Mouse (Mus musculus): ENCODE results near the gene Uchl5.

Uchl5 gene

GRCm38 (mm10) chr1:143809062-143809461, 32.0 kb downstream of the Uchl5 start:
- DNase-seq: no peak

- DNase-seq: peak; percentile 70
Observed at GRCm38 (mm10) chr1:143813676-143814360, 36.7 kb downstream of the Uchl5 start.

DNA sequence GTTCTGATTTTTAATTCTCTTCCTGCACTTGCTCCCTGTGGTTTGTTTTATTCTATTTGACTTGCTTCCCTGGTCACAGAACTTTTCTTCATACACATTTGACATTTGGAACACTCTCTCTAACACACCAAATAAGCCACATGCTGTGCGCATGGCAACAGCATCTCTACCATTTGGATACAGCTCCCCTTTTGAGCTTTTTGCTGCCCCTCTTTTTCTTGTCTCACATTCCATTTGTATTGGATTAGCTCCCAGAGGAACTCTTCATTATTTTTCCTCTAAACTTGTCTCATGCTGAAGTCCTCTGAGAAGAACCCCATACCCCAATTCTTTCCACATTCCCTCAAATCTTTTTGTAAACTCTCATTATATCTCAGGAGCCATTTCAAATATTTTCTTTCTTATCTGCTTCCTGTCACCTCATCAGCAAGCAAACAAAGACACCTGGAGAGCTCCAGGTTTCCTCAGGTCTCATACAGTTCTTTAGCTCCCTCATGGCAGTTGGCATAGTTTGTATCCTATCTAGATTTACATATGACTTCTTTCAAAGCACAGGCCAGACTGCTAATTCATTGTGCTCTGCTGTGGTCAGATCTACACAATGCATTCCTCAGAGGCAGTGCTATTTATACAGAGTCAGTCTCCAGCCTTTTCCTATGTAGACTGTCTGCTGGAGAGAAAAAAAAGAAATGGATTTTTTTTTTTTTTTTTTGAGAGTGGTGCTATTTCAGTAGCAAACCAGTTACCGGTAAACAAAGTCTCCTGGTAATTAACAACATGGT, 43.2 kb downstream of the Uchl5 start:
- no peak for DNase-seq

GRCm38 (mm10) chr1:143822677-143823076, 45.6 kb downstream of the Uchl5 start:
- DNase-seq: no peak

DNA sequence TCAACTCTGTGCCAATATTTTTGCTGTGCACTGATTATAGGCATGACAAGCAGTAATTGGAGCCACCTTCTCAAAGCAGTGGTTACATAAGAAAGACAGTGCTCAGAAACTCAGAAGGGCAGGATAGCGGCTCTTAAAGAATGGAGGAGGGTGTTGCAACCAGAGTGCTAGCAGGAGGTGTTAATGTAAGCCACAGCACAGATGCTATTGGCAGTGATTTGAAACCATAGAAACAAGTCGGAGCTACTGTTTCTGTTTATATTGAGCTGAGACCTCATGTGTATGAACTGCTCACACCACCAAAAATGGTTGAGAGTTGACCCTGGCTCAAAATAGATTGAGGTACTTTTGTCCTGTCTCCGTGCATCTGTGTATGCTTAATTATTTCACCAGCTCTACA, 53.6 kb downstream of the Uchl5 start:
- peak; percentile 46 for DNase-seq

GRCm38 (mm10) chr1:143836363-143837182, 59.5 kb downstream of the Uchl5 start:
- DNase-seq: no peak

- DNase-seq: no peak
Observed at GRCm38 (mm10) chr1:143837681-143838080, 60.6 kb downstream of the Uchl5 start.

GRCm38 (mm10) chr1:143838896-143839410, 61.9 kb downstream of the Uchl5 start:
- no peak for DNase-seq

DNA sequence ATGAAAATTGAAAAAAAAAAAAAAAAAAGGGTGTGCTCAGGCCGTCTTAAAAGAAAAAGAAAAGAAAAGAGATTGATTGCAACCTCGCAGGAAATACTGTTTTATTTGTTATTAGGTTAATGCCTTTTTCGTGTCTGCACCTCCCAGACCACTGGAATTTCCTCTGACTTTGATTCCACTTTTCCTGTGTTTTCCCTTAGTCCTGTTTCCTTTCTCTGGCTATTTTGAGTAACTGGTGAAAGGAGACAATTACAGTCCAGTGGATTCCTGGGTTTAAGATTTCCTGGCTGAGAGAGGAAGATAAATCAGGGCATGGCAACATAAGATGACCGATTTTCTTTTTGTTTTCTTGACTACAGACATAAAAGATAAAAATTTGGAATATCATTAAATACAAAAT, 75.3 kb downstream of the Uchl5 start:
- no peak for DNase-seq

DNA sequence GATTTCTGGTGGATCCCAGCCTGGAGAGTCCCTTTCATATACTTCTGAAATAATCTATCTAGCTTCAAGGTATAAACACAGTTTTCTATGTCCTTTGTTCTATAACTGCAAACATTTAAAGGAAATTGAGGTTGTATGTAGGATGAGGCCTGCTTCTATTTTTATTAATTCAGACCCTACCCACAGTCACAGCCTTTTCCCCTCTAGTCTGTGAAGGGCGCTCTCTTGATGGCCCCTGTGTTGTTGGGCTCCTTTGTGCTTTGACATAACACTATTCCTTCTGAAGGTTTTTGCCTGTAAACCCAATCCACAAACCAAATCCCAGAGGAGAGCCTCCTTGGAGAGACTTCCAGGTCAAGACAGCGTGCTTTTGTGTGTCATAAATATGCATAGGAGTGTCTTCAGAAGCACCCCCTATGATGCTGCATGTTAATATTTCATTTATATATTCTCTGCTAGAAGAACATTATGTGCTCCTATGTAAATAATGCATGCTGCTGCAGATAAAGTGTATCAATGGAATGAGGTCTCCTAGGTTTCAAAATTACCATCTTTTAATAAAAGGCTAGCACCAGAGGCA, 75.8 kb downstream of the Uchl5 start:
- DNase-seq: no peak

DNA sequence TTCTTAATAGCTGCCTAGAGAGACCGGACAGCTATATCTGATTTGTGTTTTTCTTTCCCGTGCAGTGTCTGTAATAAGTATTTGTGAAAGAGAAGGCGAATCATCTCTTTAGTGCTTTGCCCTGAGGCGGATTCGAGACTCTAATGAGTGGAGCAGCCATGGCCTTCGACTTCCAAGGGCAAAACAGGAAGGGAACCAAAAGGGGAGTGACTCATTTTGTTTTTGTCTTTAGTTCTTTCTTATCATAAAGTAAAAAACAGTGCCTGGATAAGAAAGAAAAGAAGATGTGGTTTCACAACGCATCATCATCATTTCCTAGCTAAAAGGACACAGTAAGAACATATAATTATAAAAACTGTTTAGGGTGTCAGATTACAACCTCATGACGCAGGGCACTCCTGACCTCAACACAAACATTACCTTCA, 76.6 kb downstream of the Uchl5 start:
- DNase-seq: no peak

GRCm38 (mm10) chr1:143855706-143856105, 78.6 kb downstream of the Uchl5 start:
- no peak for DNase-seq
